Mouse (Mus musculus): ENCODE data around the gene Abcg4. TPM values are rescaled to one million over a fixed set of nuclear protein-coding genes. Genes with fewer than 3 reads are reported as not detected.
"Not testable (repeated sequence)": the region's sequence is repeated elsewhere in the genome, so short reads cannot be mapped to it uniquely, and the experiment has no call there.

Abcg4 gene
- polyA plus RNA-seq (2015; fragmentation: Nextera tagmentation; extraction: Ambion mirVana): 16.4 and 18.6 TPM in 2 replicates

DNA sequence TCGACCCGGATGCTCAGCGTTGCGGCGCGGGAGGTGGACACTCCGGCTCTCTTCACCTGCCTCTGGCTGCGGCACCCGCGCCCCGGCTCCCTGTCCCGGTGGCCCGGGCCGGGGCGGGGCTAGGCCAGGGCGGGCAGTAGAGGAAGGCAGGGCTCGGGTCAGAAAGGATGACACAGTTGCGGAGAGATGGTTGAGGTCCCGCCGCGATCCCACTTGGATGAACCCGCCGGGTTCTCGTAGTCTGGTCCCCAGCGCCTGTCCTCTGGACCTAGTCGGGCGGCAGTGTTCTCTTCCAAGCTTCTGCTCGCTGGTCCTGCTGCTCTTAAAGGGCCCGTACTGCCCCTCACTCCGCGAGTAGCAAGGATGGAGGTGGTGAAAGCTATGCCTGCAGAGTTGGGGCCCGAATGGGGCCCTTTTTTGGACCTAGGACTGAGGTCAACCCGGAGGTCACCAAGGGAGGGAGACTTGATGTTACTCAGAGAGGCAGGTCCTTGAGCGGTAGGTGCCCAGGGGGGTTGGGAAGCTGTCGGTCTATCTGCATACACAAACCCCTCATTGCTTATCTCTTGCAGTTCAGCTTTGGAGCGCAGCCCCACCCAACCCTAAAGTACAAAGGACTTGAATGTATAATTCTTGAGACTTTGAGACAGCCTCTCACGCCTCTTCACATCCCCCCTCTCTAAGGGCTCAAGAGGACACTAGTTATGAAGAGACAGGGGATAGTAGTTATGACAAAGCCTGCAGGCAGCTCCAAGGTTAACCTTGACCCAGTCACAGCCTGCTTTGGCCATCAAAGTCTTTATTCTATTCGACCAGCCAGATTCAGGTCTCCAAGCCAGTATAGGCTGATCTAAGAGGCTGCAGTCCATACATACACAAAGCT lies at the start of gene Abcg4:
Gene Abcg4, minus strand, starts transcription at position 540 of the 883 bp plus-strand sequence.
- Histone ChIP-seq H3K9me3 (replicated peaks) (no peaks in the 10 kb centered on the region), H3K27ac (replicated peaks) (peak within 1 kb of the TSS; percentile 89), H3K4me3 (replicated peaks) (peak within 1 kb of the TSS; percentile 77), H3K9ac (peak within 1 kb of the TSS; percentile 92), H3K4me1 (replicated peaks) (peaks cover 73% of the 10 kb centered on the region), H3K27me3 (peaks cover 15% of the 10 kb centered on the region; the same call in 1 of the 2 replicates), H3K4me2 (peak within 1 kb of the TSS; percentile 78), H3K36me3 (replicated peaks) (peaks cover 55% of the 10 kb centered on the region)
- peak; percentile 86 for ATAC-seq (ENCODE audit: insufficient read depth)
- WGBS (ENCODE audit: insufficient replicate concordance): under 1% methylated on average over 38 of the region's 38 CpGs

GRCm38 (mm10) chr9:44337436-44338169 lies 49.2 kb upstream of the Abcg4 start:
- Histone ChIP-seq H3K9ac (peak overlapping the region; percentile 96), H3K4me3 (replicated peaks) (peak overlapping the region; percentile 81), H3K4me1 (replicated peaks) (peaks cover 48% of the 10 kb centered on the region), H3K4me2 (peak overlapping the region; percentile 82), H3K27ac (replicated peaks) (peak overlapping the region; percentile 100), H3K9me3 (replicated peaks) (no peaks in the 10 kb centered on the region), H3K27me3 (no peaks in the 10 kb centered on the region), H3K36me3 (replicated peaks) (peaks cover 76% of the 10 kb centered on the region)
- WGBS (ENCODE audit: insufficient replicate concordance): 75% methylated on average over 9 of the region's 9 CpGs
- no peak for ATAC-seq (ENCODE audit: insufficient read depth)

- H3K27ac ChIP-seq (replicated peaks): peak overlapping the region; percentile 100
Measured at GRCm38 (mm10) chr9:44336964-44337363, 48.5 kb upstream of the Abcg4 start.

GRCm38 (mm10) chr9:44336513-44336912 lies 48.1 kb upstream of the Abcg4 start:
- peak overlapping the region; percentile 100 for H3K27ac ChIP-seq (replicated peaks)

More at GRCm38 (mm10) chr9:44336964-44337363, 48.5 kb upstream of the Abcg4 start:
- peaks cover 81% of the 10 kb centered on the region for H3K36me3 ChIP-seq (replicated peaks)
- peak overlapping the region; percentile 96 for H3K9ac ChIP-seq
- peak overlapping the region; percentile 82 for H3K4me2 ChIP-seq
- peak overlapping the region; percentile 81 for H3K4me3 ChIP-seq (replicated peaks)
- H3K27me3 ChIP-seq: no peaks in the 10 kb centered on the region
- H3K4me1 ChIP-seq (replicated peaks): peaks cover 44% of the 10 kb centered on the region
- no peaks in the 10 kb centered on the region for H3K9me3 ChIP-seq (replicated peaks)
- ATAC-seq (ENCODE audit: insufficient read depth): no peak
- 49% methylated on average over 3 of the region's 3 CpGs for WGBS (ENCODE audit: insufficient replicate concordance)

DNA sequence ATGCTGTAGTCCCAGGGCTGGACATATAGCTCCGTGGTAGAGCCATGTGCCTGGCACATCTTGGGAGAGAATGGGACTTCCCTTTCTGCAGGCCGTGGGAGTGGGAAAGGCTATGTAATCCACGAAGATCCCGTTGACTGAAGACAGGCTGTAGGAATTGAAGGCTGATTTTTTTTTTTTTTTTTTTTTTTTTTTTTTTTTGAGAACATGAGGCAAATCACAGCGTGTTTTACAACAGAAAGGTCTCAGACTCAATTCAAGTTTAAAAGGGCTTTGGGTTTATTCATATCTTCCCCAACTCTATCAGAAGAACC lies 47.6 kb upstream of the Abcg4 start:
- Histone ChIP-seq H3K4me3 (replicated peaks) (peak overlapping the region; percentile 81), H3K4me2 (peak overlapping the region; percentile 82), H3K27ac (replicated peaks) (peak overlapping the region; percentile 100), H3K4me1 (replicated peaks) (peaks cover 44% of the 10 kb centered on the region), H3K27me3 (no peaks in the 10 kb centered on the region), H3K36me3 (replicated peaks) (peaks cover 81% of the 10 kb centered on the region), H3K9ac (peak overlapping the region; percentile 96), H3K9me3 (replicated peaks) (no peaks in the 10 kb centered on the region)
- no peak for ATAC-seq (ENCODE audit: insufficient read depth)
- WGBS (ENCODE audit: insufficient replicate concordance): 0% methylated on average over 5 of the region's 5 CpGs

More at GRCm38 (mm10) chr9:44336513-44336912, 48.1 kb upstream of the Abcg4 start:
- 34% methylated on average over 4 of the region's 4 CpGs for WGBS (ENCODE audit: insufficient replicate concordance)
- ATAC-seq (ENCODE audit: insufficient read depth); H3K27me3 ChIP-seq; H3K9me3 ChIP-seq (replicated peaks): not testable (repeated sequence)
- Histone ChIP-seq H3K4me2 (peak overlapping the region; percentile 82), H3K36me3 (replicated peaks) (peaks cover 81% of the 10 kb centered on the region), H3K4me3 (replicated peaks) (peak overlapping the region; percentile 81), H3K9ac (peak overlapping the region; percentile 96), H3K4me1 (replicated peaks) (peaks cover 44% of the 10 kb centered on the region)

DNA sequence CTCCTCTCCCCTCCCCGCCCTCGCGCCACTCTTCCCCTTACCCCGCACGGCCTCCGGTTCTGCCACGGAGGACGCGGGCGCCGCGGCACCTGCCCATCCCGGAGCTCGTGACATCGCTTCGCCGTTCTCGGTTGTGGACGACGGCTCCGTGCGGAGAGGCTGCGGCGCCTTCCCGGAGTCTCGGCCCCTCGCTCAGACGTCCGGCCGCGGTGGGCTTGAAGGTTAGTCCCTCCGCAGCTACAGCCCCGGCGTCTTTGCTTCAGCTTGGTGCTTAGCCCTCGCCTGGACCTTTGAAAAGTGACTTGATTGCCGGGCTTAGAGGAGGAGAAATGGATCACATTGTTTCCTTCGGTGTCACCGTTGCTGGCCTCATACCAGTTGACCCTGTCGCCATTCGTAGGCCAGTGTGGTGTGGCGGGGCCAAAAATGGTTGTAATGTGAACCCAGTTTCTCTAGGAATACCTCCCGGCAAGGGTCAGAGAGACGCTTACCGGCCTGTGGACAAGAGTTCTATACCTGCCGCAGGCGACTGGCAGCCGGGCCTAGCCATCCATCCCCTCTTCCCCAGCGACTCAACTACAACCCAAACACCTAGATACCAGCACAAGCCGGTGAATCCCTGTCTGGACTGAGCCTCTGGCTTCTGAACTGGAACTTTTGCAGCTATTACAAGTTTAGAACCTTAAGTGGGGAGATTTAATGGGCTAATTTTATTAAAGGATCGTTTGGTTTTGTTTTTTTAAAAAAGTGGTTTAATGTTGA lies 47.1 kb upstream of the Abcg4 start:
- H3K27me3 ChIP-seq: no peaks in the 10 kb centered on the region
- H3K4me2 ChIP-seq: peak overlapping the region; percentile 82
- H3K9ac ChIP-seq: peak overlapping the region; percentile 96
- peak; percentile 9; the same call in 1 of the 2 replicates for ATAC-seq (ENCODE audit: insufficient read depth)
- peak overlapping the region; percentile 100 for H3K27ac ChIP-seq (replicated peaks)
- under 1% methylated on average over 50 of the region's 50 CpGs for whole genome bisulfite sequencing (ENCODE audit: insufficient replicate concordance)
- H3K36me3 ChIP-seq (replicated peaks): peaks cover 81% of the 10 kb centered on the region
- H3K4me3 ChIP-seq (replicated peaks): peak overlapping the region; percentile 81
- peaks cover 44% of the 10 kb centered on the region for H3K4me1 ChIP-seq (replicated peaks)
- no peaks in the 10 kb centered on the region for H3K9me3 ChIP-seq (replicated peaks)

- Histone ChIP-seq H3K27me3 (no peaks in the 10 kb centered on the region), H3K9me3 (replicated peaks) (no peaks in the 10 kb centered on the region), H3K4me1 (replicated peaks) (peaks cover 40% of the 10 kb centered on the region), H3K4me3 (replicated peaks) (peak within 1 kb of the TSS; percentile 81), H3K27ac (replicated peaks) (peak within 1 kb of the TSS; percentile 100), H3K4me2 (peak within 1 kb of the TSS; percentile 82), H3K9ac (peak within 1 kb of the TSS; percentile 96), H3K36me3 (replicated peaks) (peaks cover 81% of the 10 kb centered on the region)
- ATAC-seq (ENCODE audit: insufficient read depth): peak; percentile 85
- WGBS (ENCODE audit: insufficient replicate concordance): under 1% methylated on average over 91 of the region's 91 CpGs
Measured at GRCm38 (mm10) chr9:44334396-44335330, 46.2 kb upstream of the Abcg4 start, which contains the start of gene H2afx. Gene H2afx (plus strand): TSS chr9:44334694.

- H3K4me1 ChIP-seq (replicated peaks): peaks cover 32% of the 10 kb centered on the region
- no peaks in the 10 kb centered on the region for H3K9me3 ChIP-seq (replicated peaks)
- peak overlapping the region; percentile 83 for H3K27ac ChIP-seq (replicated peaks)
- peak overlapping the region; percentile 16 for H3K9ac ChIP-seq
- H3K4me2 ChIP-seq: peak overlapping the region; percentile 60
- no peaks in the 10 kb centered on the region for H3K27me3 ChIP-seq
- WGBS (ENCODE audit: insufficient replicate concordance): 92% methylated on average over 13 of the region's 13 CpGs
- peaks cover 79% of the 10 kb centered on the region for H3K36me3 ChIP-seq (replicated peaks)
- no peak for ATAC-seq (ENCODE audit: insufficient read depth)
- peak overlapping the region; percentile 48 for H3K4me3 ChIP-seq (replicated peaks)
Measured at GRCm38 (mm10) chr9:44332918-44333638, 44.7 kb upstream of the Abcg4 start.

- H3K9ac ChIP-seq: no peak overlapping the region
- no peaks in the 10 kb centered on the region for H3K27me3 ChIP-seq
- H3K9me3 ChIP-seq (replicated peaks): no peaks in the 10 kb centered on the region
- peaks cover 55% of the 10 kb centered on the region for H3K36me3 ChIP-seq (replicated peaks)
- H3K4me2 ChIP-seq: no peak overlapping the region
- no peak overlapping the region for H3K4me3 ChIP-seq (replicated peaks)
- H3K27ac ChIP-seq (replicated peaks): 0 out of 2 replicates have a peak overlapping the region, but pooled peaks have one; percentile 26
- peaks cover 37% of the 10 kb centered on the region for H3K4me1 ChIP-seq (replicated peaks)
- ATAC-seq (ENCODE audit: insufficient read depth): no peak
- 83% methylated on average over 6 of the region's 6 CpGs for WGBS (ENCODE audit: insufficient replicate concordance)
Measured at GRCm38 (mm10) chr9:44330736-44331135, 42.3 kb upstream of the Abcg4 start.
